Mouse (Mus musculus) right cerebral cortex, adult 2 months (tissue): ENCODE results near the gene Gm43720.
A peak's percentile ranks its signal among the peaks of the same experiment; 100 is the strongest.

ENCODE experiments used
- DNase-seq, 2 experiments: peaks; one replicate each; pipeline ENCODE4 v3.0.0; 2021 to 2022; ENCODE audit warnings: low spot score in 2 of 2

Gm43720 gene

GRCm38 (mm10) chr5:138279585-138280424, at the start of gene Gm43720, which contains the start of the genes Gpc2 and Stag3:
Gene Gm43720 (minus strand): TSS chr5:138279958.
Gene Gpc2 (minus strand): TSS chr5:138280005.
Gene Stag3 (plus strand): TSS chr5:138280240.
- DNase-seq = peak; percentile 65 to 66

GRCm38 (mm10) chr5:138312795-138313194, 33.0 kb upstream of the Gm43720 start:
- DNase-seq = no peak

GRCm38 (mm10) chr5:138299613-138300012, 19.9 kb upstream of the Gm43720 start:
- DNase-seq = no peak

- no peak for DNase-seq
Measured at GRCm38 (mm10) chr5:138294158-138294557, 14.4 kb upstream of the Gm43720 start.

- no peak for DNase-seq
Measured at GRCm38 (mm10) chr5:138291638-138292037, 11.9 kb upstream of the Gm43720 start.

GRCm38 (mm10) chr5:138287861-138288260, 8.1 kb upstream of the Gm43720 start:
- DNase-seq = no peak

GRCm38 (mm10) chr5:138283540-138283939, 3.8 kb upstream of the Gm43720 start:
- no peak for DNase-seq

GRCm38 (mm10) chr5:138281798-138282197, 2.0 kb upstream of the Gm43720 start:
- DNase-seq = no peak

GRCm38 (mm10) chr5:138280829-138281228, 1.1 kb upstream of the Gm43720 start:
- DNase-seq = no peak

- no peak for DNase-seq
Measured at GRCm38 (mm10) chr5:138280425-138280768, 639 bp upstream of the Gm43720 start.

GRCm38 (mm10) chr5:138277994-138278393, 1.8 kb downstream of the Gm43720 start:
- no peak for DNase-seq

GRCm38 (mm10) chr5:138275216-138276050, 4.3 kb downstream of the Gm43720 start:
- no peak for DNase-seq

GRCm38 (mm10) chr5:138274186-138274585, 5.6 kb downstream of the Gm43720 start:
- no peak for DNase-seq

GRCm38 (mm10) chr5:138272409-138272923, 7.3 kb downstream of the Gm43720 start, which contains the start of gene Gal3st4:
Gene Gal3st4 (minus strand): TSS chr5:138272840.
- DNase-seq = no peak

- DNase-seq = no peak
Measured at GRCm38 (mm10) chr5:138271232-138271631, 8.5 kb downstream of the Gm43720 start.

GRCm38 (mm10) chr5:138268980-138269379, 10.8 kb downstream of the Gm43720 start:
- DNase-seq = no peak

- no peak for DNase-seq
Measured at GRCm38 (mm10) chr5:138267114-138267513, 12.6 kb downstream of the Gm43720 start.

- no peak for DNase-seq
Measured at GRCm38 (mm10) chr5:138265712-138266111, 14.0 kb downstream of the Gm43720 start.

- no peak for DNase-seq
Measured at GRCm38 (mm10) chr5:138264207-138264578, 15.6 kb downstream of the Gm43720 start.

- peak; percentile 92 to 93 for DNase-seq
Measured at GRCm38 (mm10) chr5:138263260-138264206, 16.2 kb downstream of the Gm43720 start, which contains the start of gene BC037034. Gene BC037034 (minus strand): TSS chr5:138264033.

GRCm38 (mm10) chr5:138262582-138263240, 17.0 kb downstream of the Gm43720 start:
- DNase-seq = no peak
